Mouse (Mus musculus) CH12.LX (cell line): ENCODE measurements at regions not wholly inside any gene's neighbourhood (a gene's known extent, or its start where the extent isn't known, plus 50 kb on each side); places are given as distances from the start of the nearest gene placed in this dataset.

Experiments
- DNase-seq: peaks from one replicate; pipeline ENCODE4 v3.0.0-alpha.2; 2013; ENCODE audit errors: extremely low read depth
- H3K27ac ChIP-seq: 2 replicates; pipeline ENCODE4 v1.5.1; 2012; ENCODE audit warnings: low read depth, mild to moderate bottlenecking, control low read depth, moderate library complexity; ENCODE audit not compliant: insufficient read depth
- H3K27me3 ChIP-seq: replicated peaks from 2 replicates; pipeline ENCODE3; 2012; ENCODE audit warnings: inconsistent platforms
- H3K36me3 ChIP-seq, 2 experiments: replicated peaks in 1 of 2; 2 replicates each; pipeline versions ENCODE3 to v1.6.1; 2012; ENCODE audit warnings: inconsistent platforms in 1 of 2, low read length in 1 of 2, mild to moderate bottlenecking in 1 of 2, mixed read lengths in 1 of 2, moderate library complexity in 1 of 2; ENCODE audit not compliant: control insufficient read depth in 1 of 2, insufficient read depth in 1 of 2
- H3K4me1 ChIP-seq, 2 experiments: 2 replicates each; pipeline ENCODE4 v1.6.1; 2012; ENCODE audit warnings: inconsistent platforms in 1 of 2, moderate library complexity in 1 of 2; ENCODE audit not compliant: insufficient read depth in 2 of 2, control insufficient read depth in 1 of 2
- H3K4me2 ChIP-seq: 2 replicates; pipeline ENCODE4 v1.6.1; 2012; ENCODE audit warnings: low read depth, mild to moderate bottlenecking, control low read depth; ENCODE audit not compliant: poor library complexity, insufficient read depth, severe bottlenecking
- H3K4me3 ChIP-seq, 3 experiments: fragments of 150-350 bp in 1 of 3; sonication (generic) in 1 of 3; replicated peaks in 1 of 3; 2 replicates each; pipeline versions ENCODE3 to v1.5.1; 2011 to 2012; ENCODE audit warnings: low read depth in 2 of 3, low read length in 2 of 3, mild to moderate bottlenecking in 2 of 3, moderate library complexity in 2 of 3, control low read depth in 1 of 3, improper control_type of control experiment in 1 of 3, inconsistent platforms in 1 of 3, mixed read lengths in 1 of 3; ENCODE audit not compliant: poor library complexity in 1 of 3
- H3K79me2 ChIP-seq: replicated peaks from 2 replicates; pipeline ENCODE4 v1.6.1; 2012; ENCODE audit warnings: mild to moderate bottlenecking, moderate library complexity; ENCODE audit not compliant: control insufficient read depth, poor library complexity, insufficient read depth, severe bottlenecking; ENCODE audit errors: extremely low read depth
- H3K9ac ChIP-seq: 2 replicates; pipeline ENCODE4 v1.6.1; 2012; ENCODE audit warnings: low read depth, mild to moderate bottlenecking, control low read depth, moderate library complexity; ENCODE audit not compliant: insufficient read depth
- H3K9me3 ChIP-seq: replicated peaks from 2 replicates; pipeline ENCODE3; 2012; ENCODE audit warnings: low read length, inconsistent platforms, mixed read lengths
- BHLHE40 ChIP-seq: IDR thresholded peaks from 2 replicates; pipeline ENCODE4 v1.6.1; 2011; ENCODE audit warnings: mild to moderate bottlenecking, low read depth, low read length, improper control_type of control experiment
- CTCF ChIP-seq, 2 experiments: IDR thresholded peaks in 1 of 2; conservative IDR thresholded peaks in 1 of 2; 2 replicates each; pipeline ENCODE4 v1.5.1; 2011 to 2012; ENCODE audit warnings: low read depth in 2 of 2, low read length in 2 of 2, improper control_type of control experiment in 1 of 2, inconsistent platforms in 1 of 2, mild to moderate bottlenecking in 1 of 2, moderate library complexity in 1 of 2
- E2F4 ChIP-seq: IDR thresholded peaks from 2 replicates; pipeline ENCODE4 v1.6.1; 2011; ENCODE audit warnings: low read depth, low read length, improper control_type of control experiment; ENCODE audit not compliant: insufficient replicate concordance
- ELF1 ChIP-seq: IDR thresholded peaks from 2 replicates; pipeline ENCODE4 v1.6.1; 2014; ENCODE audit warnings: low read depth, mild to moderate bottlenecking, inconsistent platforms, low read length, improper control_type of control experiment
- EP300 ChIP-seq: IDR thresholded peaks from 2 replicates; pipeline ENCODE4 v1.6.1; 2011; ENCODE audit warnings: low read length, improper control_type of control experiment
- GABPA ChIP-seq: IDR thresholded peaks from 2 replicates; pipeline ENCODE4 v1.6.1; 2012; ENCODE audit warnings: low read depth, low read length, improper control_type of control experiment, inconsistent platforms; ENCODE audit not compliant: insufficient replicate concordance
- HCFC1 ChIP-seq: IDR thresholded peaks from 2 replicates; pipeline ENCODE4 v1.6.1; 2012; ENCODE audit warnings: low read depth, mild to moderate bottlenecking, inconsistent platforms, low read length, improper control_type of control experiment
- JUN ChIP-seq: IDR thresholded peaks from 2 replicates; pipeline ENCODE4 v1.6.1; 2011; ENCODE audit warnings: low read depth, mild to moderate bottlenecking, low read length, improper control_type of control experiment, moderate library complexity; ENCODE audit not compliant: insufficient read depth
- JUND ChIP-seq: conservative IDR thresholded peaks from 2 replicates; pipeline ENCODE4 v1.6.1; 2011; ENCODE audit warnings: low read depth, low read length, improper control_type of control experiment
- MAX ChIP-seq: IDR thresholded peaks from 2 replicates; pipeline ENCODE4 v1.6.1; 2011; ENCODE audit warnings: low read length, improper control_type of control experiment
- MEF2A ChIP-seq: IDR thresholded peaks from 2 replicates; pipeline ENCODE4 v1.6.1; 2014; ENCODE audit warnings: low read depth, mild to moderate bottlenecking, inconsistent platforms, low read length, improper control_type of control experiment, borderline replicate concordance
- MXI1 ChIP-seq: IDR thresholded peaks from 2 replicates; pipeline ENCODE4 v1.6.1; 2011; ENCODE audit warnings: mild to moderate bottlenecking, low read depth, low read length, improper control_type of control experiment
- MYC ChIP-seq: IDR thresholded peaks from 2 replicates; pipeline ENCODE4 v1.6.1; 2011; ENCODE audit warnings: low read depth, mild to moderate bottlenecking, improper control_type of control experiment, low read length
- NRF1 ChIP-seq: IDR thresholded peaks from 2 replicates; pipeline ENCODE4 v1.6.1; 2014; ENCODE audit warnings: low read depth, mild to moderate bottlenecking, inconsistent platforms, low read length, improper control_type of control experiment, moderate library complexity
- PAX5 ChIP-seq: IDR thresholded peaks from 2 replicates; pipeline ENCODE4 v1.6.1; 2012; ENCODE audit warnings: low read length, inconsistent platforms, mixed read lengths
- POLR2A ChIP-seq: IDR thresholded peaks from 2 replicates; pipeline ENCODE4 v1.6.1; 2011; ENCODE audit warnings: low read depth, mild to moderate bottlenecking, improper control_type of control experiment, low read length
- RCOR1 ChIP-seq: conservative IDR thresholded peaks from 2 replicates; pipeline ENCODE4 v1.6.1; 2012; ENCODE audit warnings: low read depth, mild to moderate bottlenecking, inconsistent platforms, low read length, improper control_type of control experiment
- SIN3A ChIP-seq: IDR thresholded peaks from 2 replicates; pipeline ENCODE4 v1.6.1; 2012; ENCODE audit warnings: low read length, improper control_type of control experiment, inconsistent platforms
- SMC3 ChIP-seq: IDR thresholded peaks from 2 replicates; pipeline ENCODE4 v1.6.1; 2011; ENCODE audit warnings: low read depth, low read length, improper control_type of control experiment
- TBP ChIP-seq: conservative IDR thresholded peaks from 2 replicates; pipeline ENCODE4 v1.6.1; 2011; ENCODE audit warnings: low read depth, low read length, improper control_type of control experiment
- TCF12 ChIP-seq: IDR thresholded peaks from 2 replicates; pipeline ENCODE4 v1.6.1; 2014; ENCODE audit warnings: low read depth, mild to moderate bottlenecking, inconsistent platforms, low read length, improper control_type of control experiment
- ZC3H11A ChIP-seq: IDR thresholded peaks from 2 replicates; pipeline ENCODE4 v1.6.1; 2012; ENCODE audit warnings: low read depth, mild to moderate bottlenecking, inconsistent platforms, low read length, improper control_type of control experiment
- ZKSCAN1 ChIP-seq: IDR thresholded peaks from 2 replicates; pipeline ENCODE4 v1.6.1; 2012; ENCODE audit warnings: low read depth, inconsistent platforms, low read length, improper control_type of control experiment, borderline replicate concordance
- ZMIZ1 ChIP-seq: IDR thresholded peaks from 2 replicates; pipeline ENCODE4 v1.6.1; 2012; ENCODE audit warnings: low read depth, mild to moderate bottlenecking, inconsistent platforms, low read length, improper control_type of control experiment
- dilution Hi-C: fragments of 300-500 bp; cut with MboI; formaldehyde crosslinking; loops from 2 replicates; pipeline ENCODE4 v1.14.3; 2020; ENCODE audit warnings: low sequenced_read_pairs; ENCODE audit not compliant: extremely low pct_unique_long_range_greater_than_20kb, extremely low pct_ligation_motif_present
- in situ Hi-C: fragments of 300-500 bp; cut with MboI; formaldehyde crosslinking; loops from 3 replicates; pipeline ENCODE4 v1.14.3; 2019; ENCODE audit warnings: low sequenced_read_pairs, low pct_ligation_motif_present, low pct_unique_long_range_greater_than_20kb, mixed read lengths

- in situ Hi-C loops: no loop called here
Observed at GRCm38 (mm10) chr9:52539086-52539485, 140.5 kb downstream of the AI593442 start.

GRCm38 (mm10) chr9:52529444-52529915 is 150.1 kb downstream of the AI593442 start:
- no peak overlapping the region for H3K4me3 ChIP-seq
- no peak for DNase-seq
- H3K79me2 ChIP-seq: no peaks in the 10 kb centered on the region
- no peaks in the 10 kb centered on the region for H3K9me3 ChIP-seq
- no peak overlapping the region for H3K4me2 ChIP-seq
- H3K4me1 ChIP-seq: no peaks in the 10 kb centered on the region
- no peak overlapping the region for H3K9ac ChIP-seq
- dilution Hi-C loops: no loop called here
- no peak for TF ChIP-seq E2F4
- no peak for TF ChIP-seq MYC
- no peak for TF ChIP-seq GABPA
- TF ChIP-seq PAX5: no peak
- TF ChIP-seq NRF1: no peak
- no peak for TF ChIP-seq ZMIZ1
- no peak for TF ChIP-seq BHLHE40
- no peak for TF ChIP-seq TBP
- no peak for TF ChIP-seq EP300
- no peak for TF ChIP-seq MEF2A
- TF ChIP-seq MXI1: no peak
- TF ChIP-seq ZC3H11A: no peak
- no peak for TF ChIP-seq SMC3
- no peak overlapping the region for H3K27ac ChIP-seq
- in situ Hi-C loops: no loop called here
- no peaks in the 10 kb centered on the region for H3K36me3 ChIP-seq
- no peaks in the 10 kb centered on the region for H3K27me3 ChIP-seq

More at GRCm38 (mm10) chr9:52539086-52539485, 140.5 kb downstream of the AI593442 start:
- no peaks in the 10 kb centered on the region for H3K36me3 ChIP-seq
- dilution Hi-C loops: no loop called here
- no peaks in the 10 kb centered on the region for H3K27me3 ChIP-seq
- H3K9me3 ChIP-seq: no peaks in the 10 kb centered on the region
- H3K4me1 ChIP-seq: no peaks in the 10 kb centered on the region
- no peak for TF ChIP-seq HCFC1
- TF ChIP-seq MYC: no peak
- TF ChIP-seq MAX: no peak
- no peak for TF ChIP-seq PAX5
- TF ChIP-seq JUND: no peak
- TF ChIP-seq RCOR1: no peak
- no peak for TF ChIP-seq MXI1
- no peak for TF ChIP-seq ZC3H11A
- no peak for TF ChIP-seq ZKSCAN1
- no peak for TF ChIP-seq JUN
- TF ChIP-seq GABPA: no peak
- no peak for TF ChIP-seq ZMIZ1
- TF ChIP-seq SIN3A: no peak
- no peak for TF ChIP-seq POLR2A
- no peak for TF ChIP-seq ELF1
- TF ChIP-seq NRF1: no peak
- no peak for TF ChIP-seq TCF12
- no peak for TF ChIP-seq CTCF (conservative IDR thresholded peaks at IDR 0.05 in 1 of 2, IDR thresholded peaks at IDR 0.05 in 1 of 2; ENCODE audit: low read depth in 2 of 2, low read length in 2 of 2)
- TF ChIP-seq E2F4: no peak
- no peaks in the 10 kb centered on the region for H3K79me2 ChIP-seq
- H3K27ac ChIP-seq: no peak overlapping the region
- DNase-seq: no peak
- H3K4me2 ChIP-seq: no peak overlapping the region
- no peak overlapping the region for H3K4me3 ChIP-seq
- no peak overlapping the region for H3K9ac ChIP-seq
